Mouse (Mus musculus) cortical plate, adult 2 months (tissue): ENCODE data around the gene 1500009C09Rik. TPM values are rescaled to one million over a fixed set of nuclear protein-coding genes. Genes with fewer than 3 reads are reported as not detected.
A peak's percentile ranks its signal among the peaks of the same experiment; 100 is the strongest.

Experiments used
- H3K27ac ChIP-seq: fragments of 200-500 bp; 2 replicates; pipeline ENCODE4 v1.5.1; 2012; ENCODE audit warnings: low read length, control low read depth, inconsistent platforms; ENCODE audit not compliant: insufficient read depth
- H3K4me1 ChIP-seq: fragments of 200-500 bp; 2 replicates; pipeline ENCODE4 v1.6.1; 2011; ENCODE audit warnings: low read length; ENCODE audit not compliant: control insufficient read depth, insufficient read depth
- H3K4me3 ChIP-seq: fragments of 200-500 bp; 2 replicates; pipeline ENCODE4 v1.5.1; 2011; ENCODE audit warnings: mild to moderate bottlenecking, low read length, control low read depth; ENCODE audit not compliant: insufficient read depth
- CTCF ChIP-seq: fragments of 200-500 bp; IDR thresholded peaks from 2 replicates; pipeline ENCODE4 v1.5.1; 2011; ENCODE audit warnings: mild to moderate bottlenecking, control low read depth, low read length; ENCODE audit not compliant: insufficient read depth; ENCODE audit errors: extremely low read depth
- POLR2A ChIP-seq: fragments of 200-500 bp; IDR thresholded peaks from 2 replicates; pipeline ENCODE4 v1.6.1; 2011; ENCODE audit warnings: mild to moderate bottlenecking, low read length, control low read depth; ENCODE audit not compliant: insufficient read depth; ENCODE audit errors: extremely low read depth
- polyA plus RNA-seq: library from polyadenylated mRNA; depleted of rRNA; stranded (reverse); fragments of >200 nt; gene quantifications from 2 replicates; pipeline ENCODE4 v1.2.3, GENCODE M21; 2012

Gene 1500009C09Rik
- polyA plus RNA-seq, 1 experiment = 155 TPM

DNA sequence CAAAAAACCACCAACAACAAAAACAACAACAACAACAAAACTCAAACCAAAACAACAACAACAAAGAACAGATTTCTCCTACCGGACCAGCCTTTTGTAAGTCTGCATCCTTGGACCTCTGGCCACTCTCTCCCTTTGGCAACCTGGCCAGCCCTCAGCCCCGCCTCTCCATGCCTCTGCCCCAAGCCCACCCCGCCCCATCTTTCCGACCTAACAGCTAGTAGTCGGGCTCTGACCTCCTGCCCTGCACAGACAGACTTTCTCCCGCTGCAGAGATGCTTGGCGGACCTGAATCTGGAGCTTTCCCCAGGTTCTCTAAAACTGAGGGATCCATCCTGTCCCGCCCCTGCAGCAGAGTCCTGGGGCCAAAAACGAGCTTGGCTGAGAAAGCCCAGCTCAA lies 34.2 kb upstream of the 1500009C09Rik start:
- H3K4me1 ChIP-seq = no peaks in the 10 kb centered on the region
- no peak for TF ChIP-seq CTCF
- TF ChIP-seq POLR2A = no peak
- H3K27ac ChIP-seq = no peak overlapping the region
- H3K4me3 ChIP-seq = no peak overlapping the region

DNA sequence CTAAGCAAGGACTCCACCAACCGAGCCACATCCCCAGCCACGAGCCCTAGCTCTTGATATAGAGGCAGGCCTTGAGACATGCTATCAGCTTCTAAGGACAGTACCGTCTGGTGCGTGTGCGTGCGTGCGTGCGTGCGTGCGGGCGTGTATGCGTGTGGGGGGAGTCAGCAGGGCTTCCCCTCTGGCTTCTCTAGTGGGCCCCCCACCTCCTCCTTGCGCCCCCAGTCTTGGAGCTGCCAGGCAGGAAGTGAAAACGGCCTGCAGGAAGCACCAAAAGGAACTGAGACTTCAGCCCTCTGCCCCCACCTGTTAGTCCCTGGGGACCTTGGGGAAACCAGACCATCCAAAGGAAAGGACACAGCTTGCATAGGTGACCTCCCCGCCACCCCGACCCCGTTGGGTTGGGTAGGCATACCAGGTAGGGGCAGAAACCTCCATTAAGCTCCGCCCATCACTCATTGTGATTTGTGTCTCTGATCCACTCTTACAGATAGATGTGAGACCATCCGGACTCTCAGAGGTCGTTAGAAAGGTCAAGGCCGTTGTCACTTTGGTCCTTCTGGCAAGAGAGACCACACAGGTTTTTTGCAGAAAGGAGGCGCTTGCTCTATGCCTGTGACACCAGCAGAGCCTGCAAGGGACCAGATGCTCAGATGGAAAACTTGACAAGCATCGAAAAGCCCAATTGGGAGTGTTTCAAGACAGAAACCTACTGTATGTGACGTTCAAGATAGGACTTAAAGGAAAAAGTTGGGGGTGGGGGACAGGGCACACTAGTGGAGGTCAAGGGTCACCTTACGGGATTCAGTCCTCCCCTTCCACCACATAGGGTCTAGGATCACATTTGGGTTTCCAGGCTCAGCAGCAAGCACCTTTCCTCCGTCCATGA lies 33.2 kb upstream of the 1500009C09Rik start:
- TF ChIP-seq CTCF (no peak), POLR2A (no peak)
- Histone ChIP-seq H3K4me3 (no peak overlapping the region), H3K4me1 (no peaks in the 10 kb centered on the region), H3K27ac (no peak overlapping the region)

DNA sequence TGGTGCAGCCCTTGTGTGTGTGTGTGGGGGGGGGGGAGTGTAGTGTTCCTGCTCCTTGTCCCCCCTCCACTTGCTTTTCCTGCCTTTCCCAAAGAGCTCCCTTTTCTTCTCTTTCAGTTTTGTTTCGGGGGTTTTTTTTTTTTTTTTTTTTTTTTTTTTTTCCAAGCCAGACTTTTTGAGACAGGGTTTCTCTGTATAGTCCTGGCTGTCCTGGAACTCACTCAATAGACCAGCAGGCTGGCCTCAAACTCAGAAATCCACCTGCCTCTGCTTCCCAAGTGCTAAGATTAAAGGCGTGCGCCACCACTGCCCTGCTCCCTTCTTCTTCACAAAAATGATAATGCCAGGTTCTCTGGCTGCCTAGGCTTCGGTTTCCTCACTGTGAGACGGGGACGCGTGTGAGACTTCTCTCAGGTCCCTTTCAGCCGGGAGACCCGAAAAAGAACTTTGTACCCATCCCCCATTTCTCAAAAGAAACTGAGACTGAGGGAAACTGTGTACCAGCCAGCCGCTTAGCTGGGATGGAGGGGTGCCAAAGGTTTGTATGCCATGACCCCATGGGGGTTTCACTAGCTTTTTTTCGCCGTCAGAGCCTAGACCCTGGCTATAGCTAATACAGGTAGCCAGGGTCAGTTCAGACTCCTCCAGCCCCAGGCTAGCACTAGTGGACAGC lies 32.1 kb upstream of the 1500009C09Rik start:
- no peak for TF ChIP-seq POLR2A
- no peaks in the 10 kb centered on the region for H3K4me1 ChIP-seq
- H3K4me3 ChIP-seq = no peak overlapping the region

DNA sequence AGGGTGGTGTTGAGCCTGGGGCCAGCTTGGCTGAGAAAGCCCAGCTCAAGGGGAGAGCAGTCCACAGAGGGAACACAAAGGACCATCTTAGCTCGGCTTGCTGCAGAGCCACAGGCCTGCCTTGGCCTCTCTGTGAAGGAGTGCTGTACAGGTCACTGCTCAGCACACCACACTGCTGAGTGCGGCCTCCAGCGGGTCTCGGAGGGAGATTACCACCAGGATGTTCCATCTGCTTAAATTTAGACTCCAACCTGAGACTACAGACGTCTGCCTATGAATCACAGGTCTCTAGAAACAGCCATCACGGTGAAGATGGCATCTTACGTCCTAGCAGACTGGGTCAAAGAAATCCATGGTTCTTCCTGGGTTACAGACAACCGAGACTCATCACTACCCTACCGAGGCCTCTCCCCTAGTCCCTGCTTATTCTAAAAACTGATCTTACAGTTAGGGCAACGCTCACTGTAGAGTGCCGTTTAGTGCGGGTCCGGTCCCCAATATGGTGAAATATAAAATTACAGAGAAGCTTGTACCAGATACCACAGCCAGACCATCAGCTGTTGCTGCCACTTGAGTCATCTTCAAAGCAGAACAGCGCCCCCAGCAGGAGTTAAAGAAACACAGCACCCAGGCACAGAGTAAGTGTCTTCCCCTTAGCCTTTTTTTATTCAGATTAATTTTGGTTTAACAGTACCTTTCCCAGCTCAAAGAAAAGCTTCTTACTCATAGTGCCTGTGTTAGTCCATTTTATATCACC lies 30.9 kb upstream of the 1500009C09Rik start:
- no peak overlapping the region for H3K4me3 ChIP-seq
- TF ChIP-seq CTCF (0 out of 2 replicates have a peak, but pooled peaks have one; percentile 8), POLR2A (no peak)
- no peak overlapping the region for H3K27ac ChIP-seq
- no peaks in the 10 kb centered on the region for H3K4me1 ChIP-seq

More for the DNA sequence above, 32.1 kb upstream of the 1500009C09Rik start:
- no peak overlapping the region for H3K27ac ChIP-seq

DNA sequence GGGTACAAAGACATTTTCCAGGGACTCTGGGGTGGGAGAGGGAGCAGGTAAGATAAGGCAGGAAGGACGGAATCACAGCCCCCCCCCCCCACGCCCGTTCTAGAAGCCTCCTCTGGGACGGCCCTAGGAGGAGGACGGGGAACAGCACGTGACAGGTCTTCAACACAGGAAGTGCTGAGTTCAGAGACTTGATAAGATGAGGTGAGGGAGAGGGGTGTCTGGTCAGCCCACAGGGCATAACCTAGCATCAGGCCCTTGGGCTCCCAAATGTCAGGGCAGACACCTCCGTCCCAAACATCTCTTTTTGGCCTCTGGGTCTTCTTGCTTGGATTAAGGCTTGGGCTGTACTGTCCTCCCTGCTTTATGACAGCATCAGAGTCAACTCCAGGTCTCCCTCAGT lies 28.9 kb upstream of the 1500009C09Rik start:
- Histone ChIP-seq H3K27ac (no peak overlapping the region), H3K4me1 (no peaks in the 10 kb centered on the region)
- TF ChIP-seq POLR2A (no peak), CTCF (no peak)

DNA sequence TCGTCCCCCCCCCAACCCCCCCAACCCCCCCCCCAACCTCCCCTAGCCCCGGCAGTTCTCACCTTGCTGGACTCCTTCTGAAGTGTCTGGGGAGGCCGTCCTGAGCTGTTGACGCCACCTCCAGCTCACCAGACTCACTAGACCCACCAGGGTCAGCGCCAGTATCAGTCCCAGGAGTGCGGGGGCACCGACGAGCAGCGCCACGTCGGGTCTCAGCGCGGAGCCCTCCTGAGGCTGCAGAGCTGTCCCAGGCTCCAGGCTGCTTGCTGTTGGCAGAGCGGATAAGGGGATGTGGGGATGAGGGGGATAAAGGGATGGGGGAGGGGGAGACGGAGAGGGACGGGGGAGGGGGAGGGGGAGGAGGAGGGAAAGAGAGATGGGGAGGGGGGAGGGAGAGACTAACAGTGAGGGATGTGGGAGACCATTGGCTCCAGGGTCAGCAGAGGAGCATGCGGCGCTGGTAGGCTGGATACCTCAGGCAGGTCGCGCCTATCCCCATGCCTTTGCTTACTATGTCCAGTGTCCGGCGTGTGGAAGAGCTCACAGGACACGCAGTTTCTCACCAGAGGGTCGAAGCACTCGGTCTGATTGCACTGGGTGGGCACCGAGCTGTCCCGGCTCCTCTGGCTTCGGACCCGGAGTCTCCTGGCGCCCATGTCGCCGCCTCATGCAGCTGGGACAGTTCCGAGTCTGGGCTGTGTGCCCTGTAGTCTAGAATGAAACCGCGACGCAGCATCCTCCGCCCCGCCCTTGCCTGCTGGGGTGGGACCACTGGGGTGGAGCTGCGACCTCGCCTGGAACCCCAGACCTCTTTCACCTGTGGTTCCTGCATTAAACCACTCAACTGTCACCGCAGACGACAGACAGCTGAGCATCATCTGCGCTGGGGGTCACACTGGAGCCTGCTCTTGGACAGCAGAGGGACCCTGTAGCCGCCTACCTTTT lies 28.3 kb upstream of the 1500009C09Rik start, which contains the start of gene Tnfrsf13c:
Gene Tnfrsf13c (minus strand): TSS at position 713 of the 945 bp plus-strand sequence.
- no peak for TF ChIP-seq CTCF
- no peak for TF ChIP-seq POLR2A
- H3K4me1 ChIP-seq = no peaks in the 10 kb centered on the region
- no peak within 1 kb of the TSS for H3K27ac ChIP-seq
- H3K4me3 ChIP-seq = peak within 1 kb of the TSS; percentile 35

More for the DNA sequence above, 28.9 kb upstream of the 1500009C09Rik start:
- no peak overlapping the region; the same call in 1 of the 2 replicates for H3K4me3 ChIP-seq

DNA sequence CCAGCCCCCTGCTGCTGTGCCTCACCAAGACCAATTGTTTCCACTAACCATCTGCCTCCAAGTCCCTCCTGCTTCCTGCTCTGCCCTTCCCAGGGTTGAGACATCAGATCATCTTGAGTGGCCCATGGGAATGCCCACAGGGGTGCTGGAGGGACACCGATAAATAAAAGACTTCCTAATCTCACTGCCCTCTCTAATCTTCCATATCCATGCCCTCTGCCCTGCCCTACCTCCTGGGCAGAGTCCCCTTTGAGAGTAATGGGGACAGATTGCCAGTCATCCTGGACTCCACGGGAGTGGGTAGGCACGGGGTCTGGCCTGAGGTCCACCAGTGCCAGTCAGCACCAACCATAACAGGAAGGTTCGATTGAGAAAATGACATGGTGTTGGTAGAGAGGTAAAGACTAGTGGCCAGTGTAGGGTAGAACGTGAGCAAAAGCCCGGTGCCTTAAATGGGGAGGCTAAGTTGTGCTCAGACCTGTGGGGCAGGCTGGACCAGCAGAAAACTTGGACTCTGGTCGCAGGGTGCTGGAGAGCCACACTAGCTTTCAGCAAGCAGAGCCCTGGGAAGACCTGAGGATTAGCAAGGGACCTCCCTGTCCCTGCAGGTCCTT lies 27.5 kb upstream of the 1500009C09Rik start:
- Histone ChIP-seq H3K27ac (no peak overlapping the region), H3K4me3 (no peak overlapping the region), H3K4me1 (no peaks in the 10 kb centered on the region)
- TF ChIP-seq CTCF (no peak), POLR2A (no peak)

DNA sequence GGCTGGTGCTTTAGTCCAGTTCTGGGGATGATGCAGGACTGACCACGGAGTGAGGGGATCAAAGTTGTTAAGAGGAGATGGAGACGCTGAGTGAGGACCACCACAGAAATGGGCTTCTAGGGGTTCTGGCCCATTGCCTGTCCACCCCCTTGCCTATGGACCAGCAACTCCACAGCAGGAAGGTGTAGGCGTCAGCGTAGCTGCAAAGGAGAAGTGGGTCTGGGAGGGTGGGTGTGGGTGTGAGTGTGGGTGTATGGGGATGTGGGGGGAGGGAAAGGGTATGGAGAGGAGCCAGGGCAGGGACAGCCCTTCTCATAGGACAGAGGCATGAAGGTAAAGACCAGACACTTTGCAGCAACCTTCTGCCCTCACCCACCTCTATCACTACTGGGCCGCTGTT lies 26.4 kb upstream of the 1500009C09Rik start:
- Histone ChIP-seq H3K4me1 (no peaks in the 10 kb centered on the region), H3K4me3 (no peak overlapping the region), H3K27ac (no peak overlapping the region)
- TF ChIP-seq POLR2A = no peak
